Mouse (Mus musculus) heart, postnatal 14 days (tissue): ENCODE data around the gene Utp3. TPM values are rescaled to one million over a fixed set of nuclear protein-coding genes. Genes with fewer than 3 reads are reported as not detected.
"Not testable (repeated sequence)": the region's sequence is repeated elsewhere in the genome, so short reads cannot be mapped to it uniquely, and the experiment has no call there.

Experiments
- DNase-seq, 2 experiments: peaks; one replicate each; pipeline ENCODE4 v3.0.0; 2021 to 2022
- intact Hi-C: fragments of 180-260 bp; cut with DNase I; formaldehyde crosslinking; loops from one replicate; pipeline ENCODE4 v1.15.1; 2025
- long read RNA-seq, 2 experiments: library from polyadenylated mRNA; stranded (forward); transcript quantifications; one replicate each; pipeline ENCODE4 v2.0.0; 2021
- total RNA-seq, 2 experiments: library from RNA; stranded (reverse); gene quantifications; 2 replicates each; pipeline ENCODE4 v1.2.3; 2021

The Utp3 gene
- total RNA-seq: 10 to 100 TPM; 20.5 to 20.7 TPM
- long read RNA-seq, experiment 1, transcript Utp3-201 (1 exons, 1,629 nt): major isoform, 31 of 31 reads
- long read RNA-seq, experiment 1, partial matches to known transcripts: 0 of 31 reads
- long read RNA-seq, experiment 1, other reads (novel, unspliced or antisense): 0 of 31 reads
- long read RNA-seq, experiment 2, transcript Utp3-201 (1 exons, 1,629 nt): major isoform, 26 of 26 reads
- long read RNA-seq, experiment 2, partial matches to known transcripts: 0 of 26 reads
- long read RNA-seq, experiment 2, other reads (novel, unspliced or antisense): 0 of 26 reads

GRCm38 (mm10) chr5:88554086-88554886 lies at the start of gene Utp3:
Gene Utp3 (plus strand): TSS chr5:88554462.
- intact Hi-C loops: no loop called here
- peak; percentile 94 to 96 for DNase-seq

GRCm38 (mm10) chr5:88508555-88508954 lies 45.7 kb upstream of the Utp3 start:
- intact Hi-C loops: no loop called here
- DNase-seq: no peak

GRCm38 (mm10) chr5:88508990-88509389 lies 45.3 kb upstream of the Utp3 start:
- intact Hi-C loops: no loop called here
- DNase-seq: no peak

GRCm38 (mm10) chr5:88519232-88519631 lies 35.0 kb upstream of the Utp3 start:
- intact Hi-C loops: no loop called here
- peak in 1 of 2 experiments; percentile 49 for DNase-seq

GRCm38 (mm10) chr5:88527657-88528056 lies 26.6 kb upstream of the Utp3 start, which contains the start of gene Jchain:
Gene Jchain (minus strand): TSS chr5:88527891.
- no peak for DNase-seq
- intact Hi-C loops: no loop called here

- no peak for DNase-seq
- intact Hi-C loops: no loop called here
Observed at GRCm38 (mm10) chr5:88530908-88531307, 23.4 kb upstream of the Utp3 start.

GRCm38 (mm10) chr5:88534697-88535096 lies 19.6 kb upstream of the Utp3 start:
- intact Hi-C loops: no loop called here
- DNase-seq: no peak

- DNase-seq: no peak
- intact Hi-C loops: loop anchor here (1.0 kb wide), 1 partner anchor 19 kb away; no protein-coding TSS in a partner anchor
Observed at GRCm38 (mm10) chr5:88540845-88541244, 13.4 kb upstream of the Utp3 start.

- intact Hi-C loops: no loop called here
- DNase-seq: peak; percentile 28 to 72
Observed at GRCm38 (mm10) chr5:88542651-88543282, 11.5 kb upstream of the Utp3 start.

- DNase-seq, intact Hi-C loops: not testable (repeated sequence)
Observed at GRCm38 (mm10) chr5:88544411-88544810, 9.9 kb upstream of the Utp3 start.

GRCm38 (mm10) chr5:88545536-88545935 lies 8.7 kb upstream of the Utp3 start:
- DNase-seq: no peak
- intact Hi-C loops: no loop called here

- DNase-seq: no peak
- intact Hi-C loops: no loop called here
Observed at GRCm38 (mm10) chr5:88553271-88554085, 784 bp upstream of the Utp3 start.

- intact Hi-C loops: no loop called here
- DNase-seq: no peak
Observed at GRCm38 (mm10) chr5:88558991-88559390, 4.7 kb downstream of the Utp3 start.

GRCm38 (mm10) chr5:88561080-88561814 lies 7.0 kb downstream of the Utp3 start:
- no peak for DNase-seq
- intact Hi-C loops: loop anchor here (10.0 kb wide), 1 partner anchor 204 kb away; the partner anchor contains the start of gene Dck

GRCm38 (mm10) chr5:88562863-88563780 lies 8.9 kb downstream of the Utp3 start:
- DNase-seq: no peak
- intact Hi-C loops: loop anchor here (10.0 kb wide), 1 partner anchor 202 kb away; the partner anchor contains the start of gene Dck

- DNase-seq: peak; percentile 91 to 94
- intact Hi-C loops: loop anchor here (5.0 to 10.0 kb wide), 2 partner anchors 108 to 200 kb away; partner anchors contain the start of gene Dck
Observed at GRCm38 (mm10) chr5:88564501-88565147, 10.4 kb downstream of the Utp3 start, which contains the start of gene Rufy3. Gene Rufy3 (plus strand): TSS chr5:88565040.
